Mouse (Mus musculus): Measurements from ENCODE around the gene Kpna3.

Kpna3 gene

DNA sequence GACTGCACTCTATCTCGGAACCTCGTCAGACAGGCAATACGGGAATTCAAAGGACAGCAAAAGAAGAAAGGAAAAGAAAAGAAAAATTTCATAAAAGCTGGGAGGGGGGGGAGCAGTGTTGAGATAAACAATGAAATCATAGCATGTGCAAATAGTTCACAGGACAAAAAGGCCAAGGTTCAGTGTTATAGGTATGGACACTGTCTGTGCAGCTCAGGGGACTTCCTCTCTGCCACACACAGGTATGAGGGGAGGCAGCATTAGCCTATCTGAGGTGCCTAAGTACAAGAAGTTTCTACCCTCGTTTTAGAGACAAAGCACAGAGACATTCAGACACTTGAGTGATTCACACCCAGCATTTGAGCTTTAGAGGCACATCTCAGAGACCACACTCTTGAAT is 118.5 kb downstream of the Kpna3 start:
- DNase-seq (ENCODE audit: inconsistent ontology term): no peak

- DNase-seq (ENCODE audit: inconsistent ontology term): no peak
These were observed 118.9 kb downstream of the Kpna3 start for GRCm38 (mm10) chr14:61320765-61321164.

GRCm38 (mm10) chr14:61316861-61317260 is 122.8 kb downstream of the Kpna3 start:
- peak; percentile 22 for DNase-seq (ENCODE audit: inconsistent ontology term)

All from Muller cell, postnatal 12 days (primary cell).